ENCODE assay signal across 22 mouse cellular contexts in the genomic region with DNA sequence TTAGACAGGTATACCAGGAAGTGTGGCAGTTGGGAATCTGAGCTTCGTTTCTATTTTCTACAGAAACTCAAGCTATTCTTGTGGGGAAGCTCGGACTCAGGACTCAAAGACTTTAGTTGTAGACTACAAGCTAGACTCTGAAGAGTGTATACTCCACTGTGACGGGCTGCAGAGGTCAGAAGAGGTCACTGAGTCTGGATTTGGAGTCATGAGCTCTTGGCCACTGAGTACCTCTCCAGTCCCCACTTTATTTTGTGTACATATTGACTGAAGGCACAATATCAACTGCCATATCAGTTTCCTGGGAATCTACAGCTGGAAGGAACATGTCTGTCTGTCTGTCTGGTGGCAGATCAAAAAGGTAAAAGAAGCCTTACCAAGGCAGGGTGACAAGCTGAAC. TPM values are rescaled to one million over a fixed set of nuclear protein-coding genes. Genes with fewer than 3 reads are reported as not detected.
A peak's percentile ranks its signal among the peaks of the same experiment; 100 is the strongest.
DNase-seq lines count a peak whose midpoint lies in the region; ATAC-seq and TF ChIP-seq lines count a peak whose summit lies in the region.
"Had no signal": no experiment of that assay in that cellular context is flagged by ENCODE, and none has a peak within 500 bp of the region (broad histone marks: within the 10 kb centered on the region; RNA-seq: fewer than 3 reads in every experiment).

No protein-coding gene starts in this region.

- TF ChIP-seq CTCF in lung, adult 2 months (IDR thresholded peaks at IDR 0.05; ENCODE audit: insufficient read depth, low read length): no peak
- TF ChIP-seq CTCF in lung, postnatal 0 days (IDR thresholded peaks at IDR 0.05): no peak

- peaks cover 14% of the 10 kb centered on the region for H3K4me1 ChIP-seq in lung, adult 2 months (ENCODE audit: control insufficient read depth, insufficient read depth, low read length)
- peaks cover 11% of the 10 kb centered on the region; the same call in 1 of the 2 replicates for H3K4me1 ChIP-seq in lung, postnatal 0 days (ENCODE audit: insufficient read depth, low read depth, low read length)

- no peak overlapping the region for H3K4me2 ChIP-seq in lung, postnatal 0 days (replicated peaks; ENCODE audit: low read depth, low read length)

- H3K36me3 ChIP-seq in lung, postnatal 0 days (ENCODE audit: insufficient read depth, low read length): no peaks in the 10 kb centered on the region

- no peak overlapping the region for H3K9ac ChIP-seq in lung, postnatal 0 days (replicated peaks; ENCODE audit: low read depth)

- 56% methylated on average over 3 of the region's 3 CpGs for WGBS in lung, adult 2 months
- WGBS in lung, postnatal 0 days: 66% methylated on average over 3 of the region's 3 CpGs

- TF ChIP-seq EP300 in lung, postnatal 0 days (IDR thresholded peaks at IDR 0.05): 0 out of 2 replicates have a peak, but pooled peaks have one; percentile 26

- H3K27ac ChIP-seq in lung, postnatal 0 days (ENCODE audit: low read length): no peak overlapping the region

- no peaks in the 10 kb centered on the region for H3K27me3 ChIP-seq in lung, postnatal 0 days (replicated peaks; ENCODE audit: insufficient read depth, low read length)
- H3K27me3 ChIP-seq: CH12.LX, Patski had no signal

- peak; percentile 51 to 68 for DNase-seq in lung, adult 18-20 months
- DNase-seq in lung, adult 2 months: no peak
- no peak for DNase-seq in lung, postnatal 0 days (ENCODE audit: low spot score)
- no peak for DNase-seq in lung, postnatal 14 days
- DNase-seq in lung, postnatal 25 days (ENCODE audit: low spot score): peak; percentile 48
- DNase-seq in lung, postnatal 4 days: no peak
- DNase-seq in lung, postnatal 36 days: peak; percentile 73
- no peak for DNase-seq in lung, postnatal 10 days
- DNase-seq: adrenal gland, adult 2 months; adrenal gland, adult 8-10 months; adrenal gland, postnatal 10 days; adrenal gland, postnatal 14 days; adrenal gland, postnatal 25 days; adrenal gland, postnatal 36 days; B cell, adult 2 months; cerebellum, adult 11 months; cerebellum, adult 11-12 months had no signal

- no peak overlapping the region for H3K4me3 ChIP-seq in lung, adult 2 months (replicated peaks; ENCODE audit: extremely low read depth, low read depth, low read length)
- H3K4me3 ChIP-seq in lung, postnatal 0 days (ENCODE audit: low read depth, low read length): no peak overlapping the region

- ATAC-seq in lung, postnatal 0 days: no peak
- ATAC-seq: activated CD4-positive, CD25-positive, alpha-beta regulatory T cell, adult 4 months; CD4-positive, CD25-positive, alpha-beta regulatory T cell, adult 4 months; Patski had no signal

- no peaks in the 10 kb centered on the region for H3K9me3 ChIP-seq in lung, postnatal 0 days (ENCODE audit: low read length)
- H3K9me3 ChIP-seq: G1E had no signal

- no peak for TF ChIP-seq POLR2A in lung, adult 2 months (IDR thresholded peaks at IDR 0.05; ENCODE audit: borderline replicate concordance, extremely low read depth, low read depth, low read length)

RNA-seq across cellular contexts. Expression of a gene that starts 4.6 kb away (rescaled TPM):
- polyA plus RNA-seq in lung, adult 2 months (2012; rRNA removed): 0.75 and 1.2 TPM in 2 replicates
- 0.99 and 1.6 TPM in 2 replicates for polyA plus RNA-seq in lung, postnatal 0 days (2015; fragmentation: Nextera tagmentation; extraction: Ambion mirVana)

RNA-seq across cellular contexts. Expression of a gene that starts 4.6 kb away (rescaled TPM):
- 22.5 and 31.1 TPM in 2 replicates for polyA plus RNA-seq in lung, adult 2 months (2012; rRNA removed)
- 43.3 and 43.7 TPM in 2 replicates for polyA plus RNA-seq in lung, postnatal 0 days (2015; fragmentation: Nextera tagmentation; extraction: Ambion mirVana)

RNA-seq across cellular contexts. Expression of a gene that starts 41.2 kb away (rescaled TPM):
- 25.4 and 30.7 TPM in 2 replicates for polyA plus RNA-seq in lung, adult 2 months (2012; rRNA removed)
- polyA plus RNA-seq in lung, postnatal 0 days (2015; fragmentation: Nextera tagmentation; extraction: Ambion mirVana): 79.6 and 82.3 TPM in 2 replicates

Comparison
In these comparisons a context has a peak if more than half of its experiments do, and no peak if none do; other contexts are left out.
1. DNase-seq: peak in lung, adult 18-20 months (2 of 2), lung, postnatal 25 days (single experiment) and lung, postnatal 36 days (single experiment); none in lung, adult 2 months (single experiment), lung, postnatal 0 days (single experiment), lung, postnatal 14 days (single experiment), lung, postnatal 4 days (0 of 2) and lung, postnatal 10 days (single experiment).